Mouse (Mus musculus) forebrain, embryonic 14.5 days (tissue): ENCODE data around the gene Nrg4. TPM values are rescaled to one million over a fixed set of nuclear protein-coding genes. Genes with fewer than 3 reads are reported as not detected.
A peak's percentile ranks its signal among the peaks of the same experiment; 100 is the strongest.

Experiments
- ATAC-seq: fragments of 200-750 bp; cut with Nextera tagmentation; 2 replicates; pipeline ENCODE4 v1.8.0; 2017; ENCODE audit warnings: mild to moderate bottlenecking, moderate library complexity
- DNase-seq: peaks from one replicate; pipeline ENCODE4 v3.0.0-alpha.2; 2015; ENCODE audit warnings: low spot score
- H3K27ac ChIP-seq: fragments of 300-500 bp; sonication (generic); 2 replicates; pipeline ENCODE4 v1.5.1; 2014; ENCODE audit warnings: low read depth, mild to moderate bottlenecking, control low read depth, low read length, moderate library complexity
- H3K27me3 ChIP-seq: fragments of 300-500 bp; sonication (generic); replicated peaks from 2 replicates; pipeline ENCODE4 v1.6.1; 2014; ENCODE audit warnings: low read length, control low read depth, mixed read lengths; ENCODE audit not compliant: control insufficient read depth, insufficient read depth
- H3K36me3 ChIP-seq: fragments of 300-500 bp; sonication (generic); 2 replicates; pipeline ENCODE4 v1.6.1; 2014; ENCODE audit warnings: low read length, control low read depth; ENCODE audit not compliant: control insufficient read depth, insufficient read depth
- H3K4me1 ChIP-seq: fragments of 300-500 bp; sonication (generic); 2 replicates; pipeline ENCODE4 v1.6.1; 2014; ENCODE audit warnings: antibody characterized with exemption, low read length, control low read depth; ENCODE audit not compliant: control insufficient read depth, insufficient read depth
- H3K4me2 ChIP-seq: fragments of 300-500 bp; sonication (generic); 2 replicates; pipeline ENCODE4 v1.6.1; 2014; ENCODE audit warnings: mild to moderate bottlenecking, control low read depth, low read length
- H3K4me3 ChIP-seq: fragments of 300-500 bp; sonication (generic); 2 replicates; pipeline ENCODE4 v1.5.1; 2014; ENCODE audit warnings: low read depth, low read length, control low read depth
- H3K9ac ChIP-seq: fragments of 300-500 bp; sonication (generic); 2 replicates; pipeline ENCODE4 v1.6.1; 2014; ENCODE audit warnings: mild to moderate bottlenecking, low read length, control low read depth, moderate library complexity
- H3K9me3 ChIP-seq: fragments of 300-500 bp; sonication (generic); replicated peaks from 2 replicates; pipeline ENCODE4 v1.6.1; 2016; ENCODE audit warnings: low read length, control low read depth, mixed read lengths; ENCODE audit not compliant: control insufficient read depth
- WGBS: fragments of 180-500 bp; shearing (Covaris S2); extraction: QIAGEN DNeasy Blood & Tissue Kit; methylation state at CpG from one replicate; pipeline ENCODE4 v1.1.7; 2014; 5-methylcytosine and 5-hydroxymethylcytosine counted together
- polyA plus RNA-seq: library from polyadenylated mRNA; unstranded; fragments of >200 nt; fragmentation: Nextera tagmentation; extraction: Ambion mirVana; gene quantifications from 2 replicates; pipeline ENCODE4 v1.2.1, GENCODE M21; 2014

The Nrg4 gene
- 0.69 and 0.72 TPM in 2 replicates for polyA plus RNA-seq

DNA sequence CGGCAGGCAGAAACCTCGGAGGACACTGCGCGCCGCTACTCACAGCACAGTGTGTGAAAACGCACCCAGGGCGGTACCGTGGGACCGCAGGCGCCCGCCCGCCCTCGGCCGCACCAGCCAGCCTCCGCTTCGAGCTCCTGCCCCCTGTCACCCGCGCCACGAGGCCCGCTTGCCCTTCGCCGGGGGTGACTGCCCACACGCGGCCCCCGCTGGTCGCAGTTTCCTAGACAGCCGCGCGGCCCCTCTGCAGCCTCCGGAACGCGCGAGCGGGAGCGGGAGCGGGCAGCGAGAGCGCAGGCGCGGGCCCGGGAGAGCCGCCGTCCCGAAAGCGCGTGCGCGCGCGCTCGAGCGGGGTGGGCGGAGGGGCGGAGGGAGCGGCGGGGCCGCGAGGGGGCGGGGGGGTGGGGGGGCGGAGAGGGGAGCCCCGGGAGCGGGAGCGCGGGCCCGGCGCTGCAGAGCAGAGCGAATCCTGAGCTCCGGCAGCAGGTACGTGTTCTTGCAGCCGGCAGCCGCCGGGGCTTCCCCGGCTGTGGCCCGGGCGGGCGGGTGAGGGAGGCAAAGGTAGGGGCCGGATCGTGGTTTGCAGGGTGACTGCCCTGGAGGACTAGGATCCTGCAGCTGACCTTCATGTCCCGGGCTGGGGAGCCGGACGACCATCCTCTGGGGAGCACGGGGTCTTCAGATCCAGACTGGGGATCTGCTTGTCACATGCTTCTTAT is at the start of gene Nrg4, which contains the start of gene Tmem266:
Nrg4 (minus strand) TSS at position 330 of the 719 bp plus-strand sequence.
Tmem266 (plus strand) TSS at position 399 of the 719 bp plus-strand sequence.
- DNase-seq (peak; percentile 90), ATAC-seq (peak; percentile 90)
- Histone ChIP-seq H3K36me3 (no peaks in the 10 kb centered on the region), H3K9ac (peak within 1 kb of the TSS; percentile 79), H3K4me2 (peak within 1 kb of the TSS; percentile 72), H3K27ac (peak within 1 kb of the TSS; percentile 71; the same call in 1 of the 2 replicates), H3K4me3 (peak within 1 kb of the TSS; percentile 72), H3K9me3 (no peaks in the 10 kb centered on the region), H3K4me1 (0 out of 2 replicates have a peak, but pooled peaks cover 5% of the 10 kb centered on the region), H3K27me3 (0 out of 2 replicates have a peak, but pooled peaks cover 7% of the 10 kb centered on the region)
- WGBS = under 1% methylated on average over 68 of the region's 82 CpGs

- no peak for ATAC-seq
- H3K27me3 ChIP-seq = no peaks in the 10 kb centered on the region
- no peak overlapping the region for H3K4me2 ChIP-seq
- 84% methylated on average over 7 of the region's 7 CpGs for WGBS
- DNase-seq = no peak
- no peak overlapping the region for H3K9ac ChIP-seq
- H3K9me3 ChIP-seq = no peaks in the 10 kb centered on the region
- no peaks in the 10 kb centered on the region for H3K4me1 ChIP-seq
- H3K4me3 ChIP-seq = no peak overlapping the region
- no peak overlapping the region for H3K27ac ChIP-seq
- no peaks in the 10 kb centered on the region for H3K36me3 ChIP-seq
Measured at GRCm38 (mm10) chr9:55371908-55372307, 45.3 kb upstream of the Nrg4 start.

- ATAC-seq = no peak
- no peaks in the 10 kb centered on the region for H3K4me1 ChIP-seq
- H3K9ac ChIP-seq = no peak overlapping the region
- H3K9me3 ChIP-seq = no peaks in the 10 kb centered on the region
- no peaks in the 10 kb centered on the region for H3K27me3 ChIP-seq
- no peak for DNase-seq
- H3K4me3 ChIP-seq = no peak overlapping the region
- no peaks in the 10 kb centered on the region for H3K36me3 ChIP-seq
- H3K27ac ChIP-seq = no peak overlapping the region
- WGBS = 64% methylated on average over 3 of the region's 3 CpGs
- no peak overlapping the region for H3K4me2 ChIP-seq
Measured at GRCm38 (mm10) chr9:55368011-55368410, 41.4 kb upstream of the Nrg4 start.

DNA sequence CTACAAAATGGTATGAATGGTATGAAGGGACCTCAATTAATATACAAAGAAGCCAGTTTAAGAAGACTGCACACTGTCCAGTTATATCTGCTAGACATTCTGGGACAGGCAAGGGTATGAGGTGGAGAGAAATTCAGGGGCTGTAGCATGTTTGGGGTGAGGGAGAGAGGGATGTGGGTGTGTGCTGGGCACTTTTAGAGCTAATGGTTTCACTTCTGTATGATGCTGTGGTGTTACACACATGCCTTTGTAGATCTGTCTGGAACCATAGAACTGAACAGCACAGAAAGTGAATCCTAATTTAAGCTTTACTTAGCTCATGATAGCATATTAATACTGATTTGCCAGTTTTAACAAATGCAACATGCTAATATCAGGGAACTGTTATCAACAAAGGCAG is 37.1 kb upstream of the Nrg4 start:
- Histone ChIP-seq H3K9ac (no peak overlapping the region), H3K4me3 (no peak overlapping the region), H3K4me1 (no peaks in the 10 kb centered on the region), H3K36me3 (no peaks in the 10 kb centered on the region), H3K4me2 (no peak overlapping the region), H3K27me3 (no peaks in the 10 kb centered on the region), H3K9me3 (no peaks in the 10 kb centered on the region), H3K27ac (no peak overlapping the region)
- DNase-seq (no peak), ATAC-seq (no peak)

- WGBS = 85% methylated on average over 5 of the region's 5 CpGs
- ATAC-seq = no peak
Measured at GRCm38 (mm10) chr9:55361969-55362368, 35.3 kb upstream of the Nrg4 start.

GRCm38 (mm10) chr9:55360861-55361260 is 34.2 kb upstream of the Nrg4 start:
- ATAC-seq = no peak
- DNase-seq = no peak
- 76% methylated on average over 7 of the region's 7 CpGs for WGBS

More at GRCm38 (mm10) chr9:55361969-55362368, 35.3 kb upstream of the Nrg4 start:
- no peak overlapping the region for H3K4me2 ChIP-seq
- no peaks in the 10 kb centered on the region for H3K27me3 ChIP-seq
- DNase-seq = no peak
- no peaks in the 10 kb centered on the region for H3K9me3 ChIP-seq
- no peak overlapping the region for H3K9ac ChIP-seq
- no peaks in the 10 kb centered on the region for H3K36me3 ChIP-seq
- no peak overlapping the region for H3K4me3 ChIP-seq
- no peaks in the 10 kb centered on the region for H3K4me1 ChIP-seq
- H3K27ac ChIP-seq = no peak overlapping the region

DNA sequence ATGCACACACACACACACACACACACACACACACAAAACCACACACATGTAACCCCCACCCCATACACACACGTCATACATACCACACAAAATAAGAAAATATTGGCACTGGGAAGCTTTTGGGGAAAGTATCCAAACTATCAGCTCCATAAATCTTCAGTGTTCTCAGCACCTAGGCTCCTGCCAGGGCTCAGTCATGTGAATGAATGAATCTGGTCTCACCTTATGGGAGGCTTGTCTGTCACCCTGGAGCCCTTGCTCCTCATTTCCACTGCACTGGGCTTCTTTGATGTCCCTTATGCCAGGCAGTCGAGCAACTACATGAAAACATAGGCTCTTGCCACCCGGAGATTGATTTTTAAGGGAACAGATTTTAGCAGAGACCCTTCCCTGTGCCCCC is 33.7 kb upstream of the Nrg4 start:
- WGBS = 79% methylated on average over 3 of the region's 3 CpGs
- DNase-seq (no peak), ATAC-seq (no peak)
- Histone ChIP-seq H3K9ac (no peak overlapping the region), H3K4me2 (no peak overlapping the region), H3K9me3 (no peaks in the 10 kb centered on the region), H3K27ac (no peak overlapping the region), H3K4me3 (no peak overlapping the region), H3K27me3 (no peaks in the 10 kb centered on the region), H3K36me3 (no peaks in the 10 kb centered on the region), H3K4me1 (no peaks in the 10 kb centered on the region)

More at GRCm38 (mm10) chr9:55360861-55361260, 34.2 kb upstream of the Nrg4 start:
- no peak overlapping the region for H3K9ac ChIP-seq
- H3K27ac ChIP-seq = no peak overlapping the region
- no peaks in the 10 kb centered on the region for H3K9me3 ChIP-seq
- H3K27me3 ChIP-seq = no peaks in the 10 kb centered on the region
- no peak overlapping the region for H3K4me2 ChIP-seq
- H3K36me3 ChIP-seq = no peaks in the 10 kb centered on the region
- H3K4me1 ChIP-seq = no peaks in the 10 kb centered on the region
- H3K4me3 ChIP-seq = no peak overlapping the region

GRCm38 (mm10) chr9:55357164-55357563 is 30.5 kb upstream of the Nrg4 start:
- H3K4me3 ChIP-seq = no peak overlapping the region
- WGBS = 94% methylated on average over 1 of the region's 1 CpGs
- no peak overlapping the region for H3K27ac ChIP-seq
- DNase-seq = no peak
- H3K4me1 ChIP-seq = no peaks in the 10 kb centered on the region
- no peaks in the 10 kb centered on the region for H3K36me3 ChIP-seq
- no peak overlapping the region for H3K9ac ChIP-seq
- no peaks in the 10 kb centered on the region for H3K27me3 ChIP-seq
- ATAC-seq = no peak
- no peaks in the 10 kb centered on the region for H3K9me3 ChIP-seq
- H3K4me2 ChIP-seq = no peak overlapping the region

- Histone ChIP-seq H3K4me1 (no peaks in the 10 kb centered on the region), H3K27me3 (no peaks in the 10 kb centered on the region), H3K4me2 (no peak overlapping the region), H3K27ac (no peak overlapping the region), H3K9me3 (no peaks in the 10 kb centered on the region), H3K4me3 (no peak overlapping the region), H3K36me3 (no peaks in the 10 kb centered on the region), H3K9ac (no peak overlapping the region)
- peak; percentile 47 for DNase-seq
- ATAC-seq = peak; percentile 62; the same call in 1 of the 2 replicates
- WGBS = 42% methylated on average over 8 of the region's 8 CpGs
Measured at GRCm38 (mm10) chr9:55355270-55355834, 28.7 kb upstream of the Nrg4 start.
